Mouse (Mus musculus) CH12.LX (cell line): ENCODE measurements around the gene Apba3. TPM values are rescaled to one million over a fixed set of nuclear protein-coding genes. Genes with fewer than 3 reads are reported as not detected.
A peak's percentile ranks its signal among the peaks of the same experiment; 100 is the strongest.

Experiments used
- DNase-seq: peaks from one replicate; pipeline ENCODE4 v3.0.0-alpha.2; 2013; ENCODE audit errors: extremely low read depth
- H3K27ac ChIP-seq: 2 replicates; pipeline ENCODE4 v1.5.1; 2012; ENCODE audit warnings: low read depth, mild to moderate bottlenecking, control low read depth, moderate library complexity; ENCODE audit not compliant: insufficient read depth
- H3K27me3 ChIP-seq: replicated peaks from 2 replicates; pipeline ENCODE3; 2012; ENCODE audit warnings: inconsistent platforms
- H3K36me3 ChIP-seq, 2 experiments: replicated peaks in 1 of 2; 2 replicates each; pipeline versions ENCODE3 to v1.6.1; 2012; ENCODE audit warnings: inconsistent platforms in 1 of 2, low read length in 1 of 2, mild to moderate bottlenecking in 1 of 2, mixed read lengths in 1 of 2, moderate library complexity in 1 of 2; ENCODE audit not compliant: control insufficient read depth in 1 of 2, insufficient read depth in 1 of 2
- H3K4me1 ChIP-seq, 2 experiments: 2 replicates each; pipeline ENCODE4 v1.6.1; 2012; ENCODE audit warnings: inconsistent platforms in 1 of 2, moderate library complexity in 1 of 2; ENCODE audit not compliant: insufficient read depth in 2 of 2, control insufficient read depth in 1 of 2
- H3K4me2 ChIP-seq: 2 replicates; pipeline ENCODE4 v1.6.1; 2012; ENCODE audit warnings: low read depth, mild to moderate bottlenecking, control low read depth; ENCODE audit not compliant: poor library complexity, insufficient read depth, severe bottlenecking
- H3K4me3 ChIP-seq, 3 experiments: fragments of 150-350 bp in 1 of 3; sonication (generic) in 1 of 3; replicated peaks in 1 of 3; 2 replicates each; pipeline versions ENCODE3 to v1.5.1; 2011 to 2012; ENCODE audit warnings: low read depth in 2 of 3, low read length in 2 of 3, mild to moderate bottlenecking in 2 of 3, moderate library complexity in 2 of 3, control low read depth in 1 of 3, improper control_type of control experiment in 1 of 3, inconsistent platforms in 1 of 3, mixed read lengths in 1 of 3; ENCODE audit not compliant: poor library complexity in 1 of 3
- H3K79me2 ChIP-seq: replicated peaks from 2 replicates; pipeline ENCODE4 v1.6.1; 2012; ENCODE audit warnings: mild to moderate bottlenecking, moderate library complexity; ENCODE audit not compliant: control insufficient read depth, poor library complexity, insufficient read depth, severe bottlenecking; ENCODE audit errors: extremely low read depth
- H3K9ac ChIP-seq: 2 replicates; pipeline ENCODE4 v1.6.1; 2012; ENCODE audit warnings: low read depth, mild to moderate bottlenecking, control low read depth, moderate library complexity; ENCODE audit not compliant: insufficient read depth
- H3K9me3 ChIP-seq: replicated peaks from 2 replicates; pipeline ENCODE3; 2012; ENCODE audit warnings: low read length, inconsistent platforms, mixed read lengths
- BHLHE40 ChIP-seq: IDR thresholded peaks from 2 replicates; pipeline ENCODE4 v1.6.1; 2011; ENCODE audit warnings: mild to moderate bottlenecking, low read depth, low read length, improper control_type of control experiment
- CHD1 ChIP-seq: IDR thresholded peaks from 2 replicates; pipeline ENCODE4 v1.6.1; 2012; ENCODE audit warnings: low read depth, low read length, improper control_type of control experiment, inconsistent platforms
- CHD2 ChIP-seq: IDR thresholded peaks from 2 replicates; pipeline ENCODE4 v1.6.1; 2011; ENCODE audit warnings: low read length, improper control_type of control experiment
- CTCF ChIP-seq, 2 experiments: IDR thresholded peaks in 1 of 2; conservative IDR thresholded peaks in 1 of 2; 2 replicates each; pipeline ENCODE4 v1.5.1; 2011 to 2012; ENCODE audit warnings: low read depth in 2 of 2, low read length in 2 of 2, improper control_type of control experiment in 1 of 2, inconsistent platforms in 1 of 2, mild to moderate bottlenecking in 1 of 2, moderate library complexity in 1 of 2
- E2F4 ChIP-seq: IDR thresholded peaks from 2 replicates; pipeline ENCODE4 v1.6.1; 2011; ENCODE audit warnings: low read depth, low read length, improper control_type of control experiment; ENCODE audit not compliant: insufficient replicate concordance
- ELF1 ChIP-seq: IDR thresholded peaks from 2 replicates; pipeline ENCODE4 v1.6.1; 2014; ENCODE audit warnings: low read depth, mild to moderate bottlenecking, inconsistent platforms, low read length, improper control_type of control experiment
- EP300 ChIP-seq: IDR thresholded peaks from 2 replicates; pipeline ENCODE4 v1.6.1; 2011; ENCODE audit warnings: low read length, improper control_type of control experiment
- ETS1 ChIP-seq: conservative IDR thresholded peaks from 2 replicates; pipeline ENCODE4 v1.6.1; 2012; ENCODE audit warnings: low read depth, mild to moderate bottlenecking, inconsistent platforms, low read length, improper control_type of control experiment, moderate library complexity
- GABPA ChIP-seq: IDR thresholded peaks from 2 replicates; pipeline ENCODE4 v1.6.1; 2012; ENCODE audit warnings: low read depth, low read length, improper control_type of control experiment, inconsistent platforms; ENCODE audit not compliant: insufficient replicate concordance
- HCFC1 ChIP-seq: IDR thresholded peaks from 2 replicates; pipeline ENCODE4 v1.6.1; 2012; ENCODE audit warnings: low read depth, mild to moderate bottlenecking, inconsistent platforms, low read length, improper control_type of control experiment
- IRF4 ChIP-seq: IDR thresholded peaks from 2 replicates; pipeline ENCODE4 v1.6.1; 2014; ENCODE audit warnings: low read depth, mild to moderate bottlenecking, inconsistent platforms, low read length, improper control_type of control experiment
- JUN ChIP-seq: IDR thresholded peaks from 2 replicates; pipeline ENCODE4 v1.6.1; 2011; ENCODE audit warnings: low read depth, mild to moderate bottlenecking, low read length, improper control_type of control experiment, moderate library complexity; ENCODE audit not compliant: insufficient read depth
- JUND ChIP-seq: conservative IDR thresholded peaks from 2 replicates; pipeline ENCODE4 v1.6.1; 2011; ENCODE audit warnings: low read depth, low read length, improper control_type of control experiment
- KAT2A ChIP-seq: IDR thresholded peaks from 2 replicates; pipeline ENCODE4 v1.6.1; 2012; ENCODE audit warnings: low read length, improper control_type of control experiment, inconsistent platforms; ENCODE audit not compliant: insufficient replicate concordance
- MAFK ChIP-seq: IDR thresholded peaks from 2 replicates; pipeline ENCODE4 v1.6.1; 2011; ENCODE audit warnings: low read length, improper control_type of control experiment; ENCODE audit not compliant: insufficient replicate concordance
- MAX ChIP-seq: IDR thresholded peaks from 2 replicates; pipeline ENCODE4 v1.6.1; 2011; ENCODE audit warnings: low read length, improper control_type of control experiment
- MAZ ChIP-seq: IDR thresholded peaks from 2 replicates; pipeline ENCODE4 v1.6.1; 2012; ENCODE audit warnings: low read depth, mild to moderate bottlenecking, inconsistent platforms, low read length, improper control_type of control experiment, moderate library complexity
- MEF2A ChIP-seq: IDR thresholded peaks from 2 replicates; pipeline ENCODE4 v1.6.1; 2014; ENCODE audit warnings: low read depth, mild to moderate bottlenecking, inconsistent platforms, low read length, improper control_type of control experiment, borderline replicate concordance
- MXI1 ChIP-seq: IDR thresholded peaks from 2 replicates; pipeline ENCODE4 v1.6.1; 2011; ENCODE audit warnings: mild to moderate bottlenecking, low read depth, low read length, improper control_type of control experiment
- MYC ChIP-seq: IDR thresholded peaks from 2 replicates; pipeline ENCODE4 v1.6.1; 2011; ENCODE audit warnings: low read depth, mild to moderate bottlenecking, improper control_type of control experiment, low read length
- NELFE ChIP-seq: IDR thresholded peaks from 2 replicates; pipeline ENCODE4 v1.6.1; 2011; ENCODE audit warnings: low read depth, low read length, improper control_type of control experiment
- NRF1 ChIP-seq: IDR thresholded peaks from 2 replicates; pipeline ENCODE4 v1.6.1; 2014; ENCODE audit warnings: low read depth, mild to moderate bottlenecking, inconsistent platforms, low read length, improper control_type of control experiment, moderate library complexity
- PAX5 ChIP-seq: IDR thresholded peaks from 2 replicates; pipeline ENCODE4 v1.6.1; 2012; ENCODE audit warnings: low read length, inconsistent platforms, mixed read lengths
- POLR2A ChIP-seq: IDR thresholded peaks from 2 replicates; pipeline ENCODE4 v1.6.1; 2011; ENCODE audit warnings: low read depth, mild to moderate bottlenecking, improper control_type of control experiment, low read length
- POLR2AphosphoS2 ChIP-seq: IDR thresholded peaks from 2 replicates; pipeline ENCODE4 v1.6.1; 2011; ENCODE audit warnings: low read depth, low read length, improper control_type of control experiment
- RAD21 ChIP-seq: IDR thresholded peaks from 2 replicates; pipeline ENCODE4 v1.6.1; 2011; ENCODE audit warnings: low read depth, mild to moderate bottlenecking, low read length, improper control_type of control experiment, moderate library complexity
- RCOR1 ChIP-seq: conservative IDR thresholded peaks from 2 replicates; pipeline ENCODE4 v1.6.1; 2012; ENCODE audit warnings: low read depth, mild to moderate bottlenecking, inconsistent platforms, low read length, improper control_type of control experiment
- SIN3A ChIP-seq: IDR thresholded peaks from 2 replicates; pipeline ENCODE4 v1.6.1; 2012; ENCODE audit warnings: low read length, improper control_type of control experiment, inconsistent platforms
- SMC3 ChIP-seq: IDR thresholded peaks from 2 replicates; pipeline ENCODE4 v1.6.1; 2011; ENCODE audit warnings: low read depth, low read length, improper control_type of control experiment
- TBP ChIP-seq: conservative IDR thresholded peaks from 2 replicates; pipeline ENCODE4 v1.6.1; 2011; ENCODE audit warnings: low read depth, low read length, improper control_type of control experiment
- TCF12 ChIP-seq: IDR thresholded peaks from 2 replicates; pipeline ENCODE4 v1.6.1; 2014; ENCODE audit warnings: low read depth, mild to moderate bottlenecking, inconsistent platforms, low read length, improper control_type of control experiment
- UBTF ChIP-seq: IDR thresholded peaks from 2 replicates; pipeline ENCODE4 v1.6.1; 2012; ENCODE audit warnings: low read depth, mild to moderate bottlenecking, inconsistent platforms, low read length, improper control_type of control experiment, moderate library complexity
- USF1 ChIP-seq: IDR thresholded peaks from 2 replicates; pipeline ENCODE4 v1.6.1; 2014; ENCODE audit warnings: low read depth, mild to moderate bottlenecking, inconsistent platforms, low read length, improper control_type of control experiment
- USF2 ChIP-seq: conservative IDR thresholded peaks from 2 replicates; pipeline ENCODE4 v1.6.1; 2011; ENCODE audit warnings: low read depth, low read length, improper control_type of control experiment
- ZC3H11A ChIP-seq: IDR thresholded peaks from 2 replicates; pipeline ENCODE4 v1.6.1; 2012; ENCODE audit warnings: low read depth, mild to moderate bottlenecking, inconsistent platforms, low read length, improper control_type of control experiment
- ZKSCAN1 ChIP-seq: IDR thresholded peaks from 2 replicates; pipeline ENCODE4 v1.6.1; 2012; ENCODE audit warnings: low read depth, inconsistent platforms, low read length, improper control_type of control experiment, borderline replicate concordance
- ZMIZ1 ChIP-seq: IDR thresholded peaks from 2 replicates; pipeline ENCODE4 v1.6.1; 2012; ENCODE audit warnings: low read depth, mild to moderate bottlenecking, inconsistent platforms, low read length, improper control_type of control experiment
- ZNF384 ChIP-seq: IDR thresholded peaks from 2 replicates; pipeline ENCODE4 v1.6.1; 2012; ENCODE audit warnings: low read depth, low read length, improper control_type of control experiment, inconsistent platforms
- dilution Hi-C: fragments of 300-500 bp; cut with MboI; formaldehyde crosslinking; loops from 2 replicates; pipeline ENCODE4 v1.14.3; 2020; ENCODE audit warnings: low sequenced_read_pairs; ENCODE audit not compliant: extremely low pct_unique_long_range_greater_than_20kb, extremely low pct_ligation_motif_present
- in situ Hi-C: fragments of 300-500 bp; cut with MboI; formaldehyde crosslinking; loops from 3 replicates; pipeline ENCODE4 v1.14.3; 2019; ENCODE audit warnings: low sequenced_read_pairs, low pct_ligation_motif_present, low pct_unique_long_range_greater_than_20kb, mixed read lengths
- polyA plus RNA-seq: library from polyadenylated mRNA; unstranded; fragments of >175 nt; gene quantifications from 2 replicates; pipeline ENCODE4 v1.2.1, GENCODE M21; 2012; ENCODE audit warnings: low read depth; ENCODE audit not compliant: insufficient read length
- total RNA-seq, 2 experiments: library from RNA; depleted of rRNA; stranded (reverse); fragments of 300-350 nt in 1 of 2; fragments of >200 nt in 1 of 2; gene quantifications; 2 replicates each; pipeline ENCODE4 v1.2.3; 2012 to 2014

Apba3 gene
- total and polyA plus RNA-seq, 3 experiments = 40.2 to 149 (median 47.4) TPM

DNA sequence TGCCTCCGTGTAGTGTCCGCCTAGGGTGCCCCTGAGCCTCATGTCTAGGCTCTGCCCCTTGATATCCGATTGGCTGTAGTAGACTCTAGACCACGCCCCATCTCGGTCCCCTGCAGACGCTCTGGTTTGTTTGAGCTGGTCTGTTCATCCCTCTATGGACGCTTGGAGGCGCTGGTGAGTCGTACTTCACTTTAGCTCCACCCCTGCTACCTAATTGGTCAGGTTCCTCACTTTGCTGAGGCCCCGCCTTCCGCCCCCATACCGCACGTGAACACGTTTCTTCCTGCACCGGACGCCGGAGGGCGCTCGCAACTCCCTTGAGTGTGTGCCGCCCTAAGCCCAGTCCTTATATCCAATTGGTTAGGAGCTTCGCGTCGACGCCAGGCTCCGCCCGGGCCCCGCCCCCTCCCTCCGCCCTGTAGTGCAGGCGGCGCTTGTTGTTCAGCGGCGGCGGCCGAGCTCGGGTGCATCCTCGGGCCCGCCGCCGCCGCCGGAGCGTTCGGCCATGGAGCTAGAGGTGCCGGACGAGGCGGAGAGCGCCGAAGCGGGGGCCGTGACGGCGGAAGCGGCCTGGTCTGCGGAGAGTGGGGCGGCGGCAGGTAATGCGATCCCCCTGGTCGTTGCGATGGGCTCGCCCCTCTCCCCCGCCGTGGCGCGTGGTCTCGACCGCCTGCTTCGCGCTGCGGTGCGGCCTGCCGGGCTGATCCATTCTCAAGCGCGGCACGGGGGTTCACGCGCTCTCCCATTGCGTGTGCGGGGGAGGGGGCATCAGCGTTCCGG is 26.0 kb downstream of the Apba3 start, which contains the start of gene Pip5k1c:
TSS of gene Pip5k1c (plus strand) at position 410 of the 780 bp plus-strand sequence.
- peak within 1 kb of the TSS; percentile 82 to 89 (median 85) for H3K4me3 ChIP-seq
- peaks cover 0 to 21% of the 10 kb centered on the region in 2 experiments for H3K36me3 ChIP-seq
- no peaks in the 10 kb centered on the region for H3K9me3 ChIP-seq
- dilution Hi-C loops = no loop called here
- H3K9ac ChIP-seq = peak within 1 kb of the TSS; percentile 62
- H3K79me2 ChIP-seq = peaks cover 43% of the 10 kb centered on the region
- no peaks in the 10 kb centered on the region for H3K27me3 ChIP-seq
- in situ Hi-C loops = loop anchor here (5.0 kb wide), 1 partner anchor 50 kb away; the partner anchor contains the start of gene Gipc3
- H3K27ac ChIP-seq = peak within 1 kb of the TSS; percentile 55
- H3K4me2 ChIP-seq = peak within 1 kb of the TSS; percentile 59
- DNase-seq = peak; percentile 100
- peaks cover 25 to 73% of the 10 kb centered on the region in 2 experiments for H3K4me1 ChIP-seq
- 0 out of 2 replicates have a peak, but pooled peaks have one; percentile 73 for TF ChIP-seq UBTF
- TF ChIP-seq ZNF384 = no peak
- TF ChIP-seq USF2 = peak; percentile 37; the same call in 1 of the 2 replicates
- TF ChIP-seq POLR2A = peak; percentile 77
- TF ChIP-seq BHLHE40 = peak; percentile 100
- TF ChIP-seq NRF1 = no peak
- peak; percentile 90 for TF ChIP-seq MAZ
- no peak for TF ChIP-seq ZKSCAN1
- TF ChIP-seq TCF12 = peak; percentile 73
- no peak for TF ChIP-seq ZC3H11A
- no peak for TF ChIP-seq GABPA
- peak; percentile 70 for TF ChIP-seq MAX
- TF ChIP-seq MEF2A = peak; percentile 75
- TF ChIP-seq SIN3A = peak; percentile 71
- no peak for TF ChIP-seq PAX5
- peak; percentile 85 for TF ChIP-seq SMC3
- TF ChIP-seq ZMIZ1 = no peak
- no peak for TF ChIP-seq E2F4
- TF ChIP-seq RCOR1 = peak; percentile 66
- TF ChIP-seq USF1 = peak; percentile 64
- no peak for TF ChIP-seq ETS1
- 0 out of 2 replicates have a peak, but pooled peaks have one; percentile 33 for TF ChIP-seq KAT2A
- TF ChIP-seq JUN = no peak
- peak; percentile 56; the same call in 1 of the 2 replicates for TF ChIP-seq NELFE
- TF ChIP-seq HCFC1 = peak; percentile 58
- TF ChIP-seq CHD2 = peak; percentile 54; the same call in 1 of the 2 replicates
- TF ChIP-seq ELF1 = peak; percentile 79
- peak; percentile 99 for TF ChIP-seq CHD1
- TF ChIP-seq TBP = peak; percentile 59; the same call in 1 of the 2 replicates
- TF ChIP-seq MYC = peak; percentile 90; the same call in 1 of the 2 replicates
- peak; percentile 75 for TF ChIP-seq MXI1
- TF ChIP-seq JUND = no peak
- TF ChIP-seq CTCF (conservative IDR thresholded peaks at IDR 0.05 in 1 of 2, IDR thresholded peaks at IDR 0.05 in 1 of 2; ENCODE audit: low read depth in 2 of 2, low read length in 2 of 2) = peak; percentile 65 to 97
- TF ChIP-seq MAFK = no peak
- peak; percentile 56 for TF ChIP-seq IRF4
- TF ChIP-seq RAD21 = peak; percentile 90
- no peak for TF ChIP-seq POLR2AphosphoS2
- TF ChIP-seq EP300 = no peak
